Mouse (Mus musculus): ENCODE results near the gene Scrn2.

Scrn2 gene

GRCm38 (mm10) chr11:97017696-97018582 is 11.8 kb upstream of the Scrn2 start:
- no peak for DNase-seq (ENCODE audit: low spot score)

- DNase-seq (ENCODE audit: low spot score), result peak; percentile 55
Measured at GRCm38 (mm10) chr11:97018583-97019344, 11.0 kb upstream of the Scrn2 start.

GRCm38 (mm10) chr11:97019345-97019708 is 10.4 kb upstream of the Scrn2 start:
- DNase-seq (ENCODE audit: low spot score), result peak; percentile 38

GRCm38 (mm10) chr11:97021121-97021765 is 8.5 kb upstream of the Scrn2 start:
- no peak for DNase-seq (ENCODE audit: low spot score)

GRCm38 (mm10) chr11:97021873-97022484 is 7.8 kb upstream of the Scrn2 start:
- no peak for DNase-seq (ENCODE audit: low spot score)

GRCm38 (mm10) chr11:97024977-97025376 is 4.8 kb upstream of the Scrn2 start:
- peak; percentile 63 for DNase-seq (ENCODE audit: low spot score)

- peak; percentile 85 for DNase-seq (ENCODE audit: low spot score)
Measured at GRCm38 (mm10) chr11:97025721-97026344, 3.9 kb upstream of the Scrn2 start.

- DNase-seq (ENCODE audit: low spot score), result no peak
Measured at GRCm38 (mm10) chr11:97030426-97030825, 688 bp downstream of the Scrn2 start.

GRCm38 (mm10) chr11:97031977-97032376 is 2.2 kb downstream of the Scrn2 start:
- no peak for DNase-seq (ENCODE audit: low spot score)

- no peak for DNase-seq (ENCODE audit: low spot score)
Measured at GRCm38 (mm10) chr11:97032499-97032898, 2.8 kb downstream of the Scrn2 start.

- no peak for DNase-seq (ENCODE audit: low spot score)
Measured at GRCm38 (mm10) chr11:97033781-97034180, 4.0 kb downstream of the Scrn2 start.

- no peak for DNase-seq (ENCODE audit: low spot score)
Measured at GRCm38 (mm10) chr11:97036141-97036540, 6.4 kb downstream of the Scrn2 start.

- no peak for DNase-seq (ENCODE audit: low spot score)
Measured at GRCm38 (mm10) chr11:97038881-97039280, 9.1 kb downstream of the Scrn2 start.

- DNase-seq (ENCODE audit: low spot score), result no peak
Measured at GRCm38 (mm10) chr11:97040301-97041021, 10.7 kb downstream of the Scrn2 start.

GRCm38 (mm10) chr11:97041022-97041899 is 11.5 kb downstream of the Scrn2 start, which contains the start of the genes Lrrc46 and Mrpl10:
Gene Lrrc46 (minus strand): TSS chr11:97041407.
Gene Mrpl10 (plus strand): TSS chr11:97041560.
- DNase-seq (ENCODE audit: low spot score), result peak; percentile 84

GRCm38 (mm10) chr11:97044902-97045301 is 15.2 kb downstream of the Scrn2 start:
- DNase-seq (ENCODE audit: low spot score), result no peak

GRCm38 (mm10) chr11:97045861-97046260 is 16.1 kb downstream of the Scrn2 start:
- DNase-seq (ENCODE audit: low spot score), result no peak

GRCm38 (mm10) chr11:97048090-97048650 is 18.4 kb downstream of the Scrn2 start:
- peak; percentile 61 for DNase-seq (ENCODE audit: low spot score)

GRCm38 (mm10) chr11:97049492-97050085 is 19.9 kb downstream of the Scrn2 start:
- peak; percentile 53 for DNase-seq (ENCODE audit: low spot score)
